Mouse (Mus musculus): ENCODE results near the gene Myo15b. TPM values are rescaled to one million over a fixed set of nuclear protein-coding genes. Genes with fewer than 3 reads are reported as not detected.

Gene Myo15b
- polyA plus RNA-seq (2014; fragmentation: Illumina TruSeq; extraction: RNeasy Lipid Tissue Mini Kit (QIAGEN cat#74804); ENCODE audit: insufficient read depth, low read depth, low replicate concordance) = 1.1 TPM

DNA sequence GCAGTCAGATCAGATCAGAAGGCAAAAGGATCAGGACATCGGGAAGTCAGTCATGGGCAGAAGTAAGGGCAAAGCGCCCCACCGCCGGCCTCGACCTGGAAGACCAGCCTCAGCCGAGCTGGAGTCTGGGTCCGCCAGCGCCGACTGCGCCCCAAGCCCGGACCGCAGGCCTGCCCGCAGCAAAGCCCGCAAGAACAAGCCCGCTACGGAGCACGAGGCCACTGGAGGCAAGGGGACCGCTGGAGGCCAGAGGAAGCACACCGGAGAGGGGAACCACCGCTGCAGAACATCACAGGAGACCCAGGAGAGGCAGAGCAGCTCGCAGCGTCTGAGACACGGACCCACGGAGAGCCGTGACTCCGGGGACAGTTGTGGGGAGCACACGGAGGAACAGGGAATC lies at the start of gene Myo15b:
Gene Myo15b (plus strand): TSS at position 53 of the 400 bp plus-strand sequence.

GRCm38 (mm10) chr11:115813507-115814296 lies 44.5 kb upstream of the Myo15b start, which contains the start of gene Caskin2:
Gene Caskin2, minus strand, starts transcription at chr11:115813639.

GRCm38 (mm10) chr11:115814605-115815450 lies 43.4 kb upstream of the Myo15b start, which contains the start of gene Tsen54:
Gene Tsen54, plus strand, starts transcription at chr11:115814724.

DNA sequence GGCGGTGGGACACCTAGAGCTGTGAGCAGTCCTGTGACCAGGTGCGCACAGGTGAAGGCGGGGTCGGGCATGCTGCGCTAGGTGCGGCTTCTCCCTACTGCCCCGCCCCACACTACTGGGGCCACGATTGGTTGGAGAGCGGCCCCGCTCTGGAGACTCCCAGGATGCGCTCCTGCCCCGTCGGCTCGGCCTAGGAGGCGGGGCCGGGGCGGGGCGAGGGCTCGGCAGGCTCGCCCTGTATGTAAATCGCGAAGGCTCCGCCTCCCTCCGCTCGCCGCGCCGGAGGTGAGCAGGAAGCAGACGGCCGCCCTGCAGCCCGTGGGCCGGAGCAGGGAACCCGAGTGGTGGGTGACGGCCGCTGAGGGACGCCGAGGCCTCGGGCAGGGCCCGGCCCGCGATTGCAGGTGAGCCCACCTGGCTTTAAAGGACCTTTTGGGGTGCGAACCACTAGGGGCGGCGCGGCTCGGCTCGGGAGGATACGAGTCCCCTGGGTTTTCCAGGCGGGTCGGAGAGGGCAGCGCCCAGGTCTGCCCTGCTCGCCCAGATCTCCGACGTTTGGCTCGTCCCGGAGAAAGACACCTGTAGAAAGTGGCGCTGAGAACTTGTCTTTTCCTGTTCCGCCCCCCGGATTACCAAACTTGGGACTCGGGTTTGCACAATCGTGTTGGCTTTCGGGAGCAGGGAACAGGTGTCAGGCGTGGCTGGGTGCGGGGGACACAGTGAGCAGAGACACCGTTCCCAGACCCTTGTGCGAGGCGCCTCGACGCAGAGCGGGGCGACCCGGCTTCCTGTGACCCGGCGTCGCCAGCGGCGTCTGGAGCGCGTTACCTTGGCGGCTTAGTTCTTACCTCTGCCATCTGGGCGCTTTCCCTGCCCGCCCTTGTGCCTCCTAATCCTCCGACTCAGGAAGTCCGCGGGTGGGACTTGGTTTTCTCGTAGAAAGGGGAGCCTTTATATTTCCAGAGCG lies 34.1 kb upstream of the Myo15b start, which contains the start of gene Llgl2:
Gene Llgl2 (plus strand): TSS at position 276 of the 967 bp plus-strand sequence.

GRCm38 (mm10) chr11:115899486-115900266 lies 41.5 kb downstream of the Myo15b start, which contains the start of gene Smim5:
Gene Smim5, plus strand, starts transcription at chr11:115899966.

DNA sequence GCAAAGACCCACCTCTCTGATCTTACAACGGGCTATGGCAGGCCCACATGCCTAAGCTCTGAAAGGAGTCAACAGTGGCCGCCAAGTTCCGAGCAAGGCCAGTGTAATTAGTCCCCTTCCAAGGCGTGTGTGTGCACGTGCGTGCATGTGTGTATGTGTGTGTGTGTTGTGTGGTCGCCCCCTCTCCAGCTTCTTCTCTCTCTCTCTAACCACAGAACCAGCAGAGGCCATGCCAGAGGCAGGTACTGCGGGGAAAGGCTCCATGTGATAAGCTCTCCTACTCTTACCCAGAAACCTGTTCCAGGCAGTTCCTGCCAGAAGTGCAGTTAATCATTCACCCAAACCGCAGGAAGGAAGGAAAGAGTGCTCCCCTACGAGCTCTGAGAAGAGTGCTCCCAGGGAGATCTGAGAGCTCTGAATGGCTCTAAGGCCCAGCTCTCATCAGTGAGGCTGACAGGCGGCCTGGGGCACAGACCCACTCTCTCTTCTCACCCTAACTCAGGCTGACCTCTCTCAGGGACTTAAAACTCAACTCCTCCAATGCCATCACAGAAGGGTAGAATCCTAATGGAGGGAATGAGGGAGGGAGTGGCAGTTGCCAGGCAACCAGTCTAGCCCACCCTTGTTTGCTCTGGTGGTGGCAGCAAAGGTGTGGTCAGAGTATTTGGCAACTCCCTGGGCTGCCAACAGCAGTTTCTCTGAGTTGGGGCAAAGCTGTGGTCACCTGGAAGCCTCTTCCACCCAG lies 53.6 kb downstream of the Myo15b start, which contains the start of gene Smim6:
Gene Smim6 (plus strand): TSS at position 386 of the 745 bp plus-strand sequence.

GRCm38 (mm10) chr11:115933108-115933746 lies 75.0 kb downstream of the Myo15b start, which contains the start of the genes Sap30bp and Recql5:
Gene Sap30bp, plus strand, starts transcription at chr11:115933282.
Gene Recql5, minus strand, starts transcription at chr11:115933477.

Other genes with a start within 250 kb of the Myo15b start
- gene Mif4gd, start 245.4 kb upstream of the Myo15b start, polyA plus RNA-seq (2014; fragmentation: Illumina TruSeq; extraction: RNeasy Lipid Tissue Mini Kit (QIAGEN cat#74804); ENCODE audit: insufficient read depth, low read depth, low replicate concordance) = 52.6 TPM
- 19.5 TPM for gene Slc25a19, start 230.1 kb upstream of the Myo15b start, polyA plus RNA-seq (2014; fragmentation: Illumina TruSeq; extraction: RNeasy Lipid Tissue Mini Kit (QIAGEN cat#74804); ENCODE audit: insufficient read depth, low read depth, low replicate concordance)
- gene Grb2, start 149.8 kb upstream of the Myo15b start, polyA plus RNA-seq (2014; fragmentation: Illumina TruSeq; extraction: RNeasy Lipid Tissue Mini Kit (QIAGEN cat#74804); ENCODE audit: insufficient read depth, low read depth, low replicate concordance) = 44.3 TPM
- gene Tmem94, start 93.0 kb upstream of the Myo15b start, polyA plus RNA-seq (2014; fragmentation: Illumina TruSeq; extraction: RNeasy Lipid Tissue Mini Kit (QIAGEN cat#74804); ENCODE audit: insufficient read depth, low read depth, low replicate concordance) = 11.1 TPM
- 27.9 TPM for gene Caskin2, start 44.8 kb upstream of the Myo15b start, polyA plus RNA-seq (2014; fragmentation: Illumina TruSeq; extraction: RNeasy Lipid Tissue Mini Kit (QIAGEN cat#74804); ENCODE audit: insufficient read depth, low read depth, low replicate concordance)
- 12.5 TPM for gene Tsen54, start 43.7 kb upstream of the Myo15b start, polyA plus RNA-seq (2014; fragmentation: Illumina TruSeq; extraction: RNeasy Lipid Tissue Mini Kit (QIAGEN cat#74804); ENCODE audit: insufficient read depth, low read depth, low replicate concordance)
- gene Llgl2, start 34.4 kb upstream of the Myo15b start, polyA plus RNA-seq (2014; fragmentation: Illumina TruSeq; extraction: RNeasy Lipid Tissue Mini Kit (QIAGEN cat#74804); ENCODE audit: insufficient read depth, low read depth, low replicate concordance) = 39.5 TPM
- 24.6 TPM for gene Smim5, start 41.6 kb downstream of the Myo15b start, polyA plus RNA-seq (2014; fragmentation: Illumina TruSeq; extraction: RNeasy Lipid Tissue Mini Kit (QIAGEN cat#74804); ENCODE audit: insufficient read depth, low read depth, low replicate concordance)
- gene Smim6, start 53.6 kb downstream of the Myo15b start, polyA plus RNA-seq (2014; fragmentation: Illumina TruSeq; extraction: RNeasy Lipid Tissue Mini Kit (QIAGEN cat#74804); ENCODE audit: insufficient read depth, low read depth, low replicate concordance) = 56.4 TPM
- gene Sap30bp, start 74.9 kb downstream of the Myo15b start, polyA plus RNA-seq (2014; fragmentation: Illumina TruSeq; extraction: RNeasy Lipid Tissue Mini Kit (QIAGEN cat#74804); ENCODE audit: insufficient read depth, low read depth, low replicate concordance) = 14.9 TPM
- gene Recql5, start 75.1 kb downstream of the Myo15b start, polyA plus RNA-seq (2014; fragmentation: Illumina TruSeq; extraction: RNeasy Lipid Tissue Mini Kit (QIAGEN cat#74804); ENCODE audit: insufficient read depth, low read depth, low replicate concordance) = 8.3 TPM
- gene Itgb4, start 116.3 kb downstream of the Myo15b start, polyA plus RNA-seq (2014; fragmentation: Illumina TruSeq; extraction: RNeasy Lipid Tissue Mini Kit (QIAGEN cat#74804); ENCODE audit: insufficient read depth, low read depth, low replicate concordance) = 2.0 TPM
- 37.1 TPM for gene Galk1, start 154.3 kb downstream of the Myo15b start, polyA plus RNA-seq (2014; fragmentation: Illumina TruSeq; extraction: RNeasy Lipid Tissue Mini Kit (QIAGEN cat#74804); ENCODE audit: insufficient read depth, low read depth, low replicate concordance)
- gene H3f3b, start 169.6 kb downstream of the Myo15b start, polyA plus RNA-seq (2014; fragmentation: Illumina TruSeq; extraction: RNeasy Lipid Tissue Mini Kit (QIAGEN cat#74804); ENCODE audit: insufficient read depth, low read depth, low replicate concordance) = 439 TPM
- 10.2 TPM for gene Unk, start 171.9 kb downstream of the Myo15b start, polyA plus RNA-seq (2014; fragmentation: Illumina TruSeq; extraction: RNeasy Lipid Tissue Mini Kit (QIAGEN cat#74804); ENCODE audit: insufficient read depth, low read depth, low replicate concordance)
- gene Unc13d, start 219.6 kb downstream of the Myo15b start, polyA plus RNA-seq (2014; fragmentation: Illumina TruSeq; extraction: RNeasy Lipid Tissue Mini Kit (QIAGEN cat#74804); ENCODE audit: insufficient read depth, low read depth, low replicate concordance) = 22.3 TPM
- 101 TPM for gene Wbp2, start 228.6 kb downstream of the Myo15b start, polyA plus RNA-seq (2014; fragmentation: Illumina TruSeq; extraction: RNeasy Lipid Tissue Mini Kit (QIAGEN cat#74804); ENCODE audit: insufficient read depth, low read depth, low replicate concordance)

All from lung, adult 10 weeks (tissue).